Mouse (Mus musculus): ENCODE measurements around the gene Rmdn2.

GRCm38 (mm10) chr17:79710246-79710842, 98.7 kb downstream of the Rmdn2 start:
- TF ChIP-seq CTCF (IDR thresholded peaks at IDR 0.05; ENCODE audit: borderline replicate concordance, insufficient read depth, low read length) = no peak
- no peak; the same call in 1 of the 2 replicates for TF ChIP-seq POLR2A (IDR thresholded peaks at IDR 0.05; ENCODE audit: low read depth, low read length)
